Comparison of ENCODE assay signal across 9 mouse cellular contexts in the genomic region with DNA sequence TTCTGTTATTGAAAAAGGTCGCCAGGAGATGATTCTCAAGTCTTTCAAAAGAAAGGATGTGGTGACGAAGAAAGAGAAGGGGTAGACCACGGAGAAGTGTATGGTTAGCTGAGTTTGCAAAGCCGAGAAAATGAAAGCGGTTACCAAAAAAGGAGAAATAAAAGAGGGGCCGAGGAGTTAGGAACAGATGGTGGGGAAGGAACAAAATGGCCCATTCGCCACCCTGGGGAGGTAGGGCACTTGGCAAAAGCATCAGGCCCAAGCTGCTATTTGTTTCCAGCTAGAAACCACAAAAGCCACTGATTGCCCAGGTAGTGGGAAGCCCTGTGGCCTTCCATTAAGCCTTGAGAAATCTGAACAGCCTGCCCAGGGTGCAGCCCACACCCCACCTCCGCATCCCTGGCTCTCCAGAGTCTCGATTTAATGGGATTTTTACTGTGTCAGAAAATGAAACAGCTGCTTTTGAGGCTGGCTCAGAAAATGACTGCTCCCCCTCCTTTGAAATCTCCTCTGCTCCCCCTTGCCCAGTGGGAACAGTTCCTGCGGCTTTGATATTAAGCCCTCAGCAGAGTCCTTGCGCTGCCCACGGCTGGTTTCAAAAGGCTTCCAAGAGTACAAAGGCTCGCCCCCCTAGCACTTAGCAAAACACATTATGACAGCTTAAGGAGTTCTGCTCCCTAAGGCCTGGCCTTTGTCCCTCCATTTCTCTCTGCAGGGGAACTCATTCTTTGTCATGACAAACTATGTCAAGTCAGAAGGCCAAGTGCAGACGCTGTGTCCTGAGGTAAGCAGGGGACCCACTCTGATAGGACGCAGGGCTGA. TPM values are rescaled to one million over a fixed set of nuclear protein-coding genes. Genes with fewer than 3 reads are reported as not detected.
A peak's percentile ranks its signal among the peaks of the same experiment; 100 is the strongest.
DNase-seq lines count a peak whose midpoint lies in the region; ATAC-seq and TF ChIP-seq lines count a peak whose summit lies in the region.
"Had no signal": no experiment of that assay in that cellular context is flagged by ENCODE, and none has a peak within 500 bp of the region (broad histone marks: within the 10 kb centered on the region; RNA-seq: fewer than 3 reads in every experiment).

No protein-coding gene starts in this region.

- H3K9me3 ChIP-seq in kidney, embryonic 16.5 days (ENCODE audit: low read length), result no peaks in the 10 kb centered on the region
- no peaks in the 10 kb centered on the region for H3K9me3 ChIP-seq in stomach, postnatal 0 days (ENCODE audit: control insufficient read depth, low read length)

- H3K4me3 ChIP-seq in kidney, embryonic 16.5 days (ENCODE audit: low read length), result no peak overlapping the region
- H3K4me3 ChIP-seq in stomach, postnatal 0 days (ENCODE audit: low read depth, low read length), result no peak overlapping the region

- TF ChIP-seq CTCF in stomach, postnatal 0 days (IDR thresholded peaks at IDR 0.05; ENCODE audit: low read depth), result no peak

- H3K4me1 ChIP-seq in kidney, embryonic 16.5 days (ENCODE audit: insufficient read depth, low read length), result peaks cover 13% of the 10 kb centered on the region
- no peaks in the 10 kb centered on the region for H3K4me1 ChIP-seq in stomach, postnatal 0 days (replicated peaks; ENCODE audit: control insufficient read depth, insufficient read depth)

- 41% methylated on average over 15 of the region's 15 CpGs for WGBS in kidney, embryonic 16.5 days
- WGBS in stomach, postnatal 0 days, result 39% methylated on average over 15 of the region's 15 CpGs

- no peak for TF ChIP-seq EP300 in stomach, postnatal 0 days (optimal IDR thresholded peaks at IDR 0.05)

- H3K4me2 ChIP-seq in kidney, embryonic 16.5 days (replicated peaks; ENCODE audit: low read depth, low read length), result no peak overlapping the region; the same call in 1 of the 2 replicates
- no peak overlapping the region for H3K4me2 ChIP-seq in stomach, postnatal 0 days (replicated peaks; ENCODE audit: low read depth)

- peak; percentile 72 for ATAC-seq in kidney, embryonic 16.5 days (ENCODE audit: low FRiP score, low TSS enrichment)
- ATAC-seq in stomach, postnatal 0 days (ENCODE audit: low FRiP score, low TSS enrichment), result no peak

- no peak for DNase-seq in kidney, adult 18-20 months
- DNase-seq in CD4-positive, CD25-positive, alpha-beta regulatory T cell, adult 2 months (ENCODE audit: low read depth, low spot score), result peak; percentile 75
- peak; percentile 76 for DNase-seq in cerebellum, adult 8-10 months
- DNase-seq in forelimb bud, embryonic 11.5 days (ENCODE audit: low read depth, low spot score), result peak; percentile 46
- peak; percentile 6 for DNase-seq in lung, postnatal 36 days
- DNase-seq in stomach, postnatal 0 days (ENCODE audit: low spot score), result no peak
- no peak for DNase-seq in adrenal gland, adult 8-10 months

- no peaks in the 10 kb centered on the region for H3K36me3 ChIP-seq in kidney, embryonic 16.5 days (ENCODE audit: insufficient read depth, low read length)
- H3K36me3 ChIP-seq in stomach, postnatal 0 days (ENCODE audit: control insufficient read depth, insufficient read depth, low read length), result no peaks in the 10 kb centered on the region

- peak overlapping the region; percentile 54 for H3K27ac ChIP-seq in kidney, embryonic 16.5 days (ENCODE audit: low read length)
- H3K27ac ChIP-seq in stomach, postnatal 0 days (replicated peaks), result peak overlapping the region; percentile 41; the same call in 1 of the 2 replicates
- H3K27ac ChIP-seq: macrophage had no signal

- H3K27me3 ChIP-seq in kidney, embryonic 16.5 days (ENCODE audit: insufficient read depth, low read length), result no peaks in the 10 kb centered on the region
- H3K27me3 ChIP-seq in stomach, postnatal 0 days (ENCODE audit: control insufficient read depth, insufficient read depth, low read length), result no peaks in the 10 kb centered on the region

- no peak overlapping the region for H3K9ac ChIP-seq in kidney, embryonic 16.5 days (replicated peaks; ENCODE audit: low read length)
- H3K9ac ChIP-seq in stomach, postnatal 0 days (ENCODE audit: low read length), result no peak overlapping the region; the same call in 1 of the 2 replicates

RNA-seq across cellular contexts. Expression of a gene that starts 9.9 kb away (rescaled TPM):
- polyA plus RNA-seq in kidney, embryonic 16.5 days (2015; fragmentation: Nextera tagmentation; extraction: Ambion mirVana), result 1.3 and 1.5 TPM in 2 replicates
- 2.1 and 2.7 TPM in 2 replicates for polyA plus RNA-seq in stomach, postnatal 0 days (2015; fragmentation: Nextera tagmentation; extraction: Ambion mirVana)
- total RNA-seq in adrenal gland, adult 8-10 months (2022), result 1 to 10 TPM; 3.3 to 7.1 (median 4.9) TPM

RNA-seq across cellular contexts. Expression of a gene that starts 39.3 kb away (rescaled TPM):
- 33.3 and 39.6 TPM in 2 replicates for polyA plus RNA-seq in kidney, embryonic 16.5 days (2015; fragmentation: Nextera tagmentation; extraction: Ambion mirVana)
- 16.3 and 17.4 TPM in 2 replicates for polyA plus RNA-seq in stomach, postnatal 0 days (2015; fragmentation: Nextera tagmentation; extraction: Ambion mirVana)
- total RNA-seq in adrenal gland, adult 8-10 months (2022), result 10 to 100 TPM; 13.9 to 30.8 (median 21.5) TPM

RNA-seq across cellular contexts. Expression of a gene that starts 53.7 kb away (rescaled TPM):
- 25.0 and 26.1 TPM in 2 replicates for polyA plus RNA-seq in kidney, embryonic 16.5 days (2015; fragmentation: Nextera tagmentation; extraction: Ambion mirVana)
- 22.8 and 24.7 TPM in 2 replicates for polyA plus RNA-seq in stomach, postnatal 0 days (2015; fragmentation: Nextera tagmentation; extraction: Ambion mirVana)
- 10 to 100 TPM; 38.2 to 57.9 (median 46.5) TPM for total RNA-seq in adrenal gland, adult 8-10 months (2022)

Comparison
In these comparisons a context has a peak if more than half of its experiments do, and no peak if none do; other contexts are left out.
1. DNase-seq: peak in CD4-positive, CD25-positive, alpha-beta regulatory T cell, adult 2 months (single experiment), cerebellum, adult 8-10 months (single experiment), forelimb bud, embryonic 11.5 days (single experiment) and lung, postnatal 36 days (single experiment); none in kidney, adult 18-20 months (single experiment), stomach, postnatal 0 days (single experiment) and adrenal gland, adult 8-10 months (single experiment).